Mouse (Mus musculus) heart, adult 8-10 months (tissue): ENCODE measurements at regions not wholly inside any gene's neighbourhood (a gene's known extent, or its start where the extent isn't known, plus 50 kb on each side); places are given as distances from the start of the nearest gene placed in this dataset.
A peak's percentile ranks its signal among the peaks of the same experiment; 100 is the strongest.

ENCODE experiments used
- DNase-seq: peaks from one replicate; pipeline ENCODE4 v3.0.0; 2022; ENCODE audit warnings: low spot score

DNA sequence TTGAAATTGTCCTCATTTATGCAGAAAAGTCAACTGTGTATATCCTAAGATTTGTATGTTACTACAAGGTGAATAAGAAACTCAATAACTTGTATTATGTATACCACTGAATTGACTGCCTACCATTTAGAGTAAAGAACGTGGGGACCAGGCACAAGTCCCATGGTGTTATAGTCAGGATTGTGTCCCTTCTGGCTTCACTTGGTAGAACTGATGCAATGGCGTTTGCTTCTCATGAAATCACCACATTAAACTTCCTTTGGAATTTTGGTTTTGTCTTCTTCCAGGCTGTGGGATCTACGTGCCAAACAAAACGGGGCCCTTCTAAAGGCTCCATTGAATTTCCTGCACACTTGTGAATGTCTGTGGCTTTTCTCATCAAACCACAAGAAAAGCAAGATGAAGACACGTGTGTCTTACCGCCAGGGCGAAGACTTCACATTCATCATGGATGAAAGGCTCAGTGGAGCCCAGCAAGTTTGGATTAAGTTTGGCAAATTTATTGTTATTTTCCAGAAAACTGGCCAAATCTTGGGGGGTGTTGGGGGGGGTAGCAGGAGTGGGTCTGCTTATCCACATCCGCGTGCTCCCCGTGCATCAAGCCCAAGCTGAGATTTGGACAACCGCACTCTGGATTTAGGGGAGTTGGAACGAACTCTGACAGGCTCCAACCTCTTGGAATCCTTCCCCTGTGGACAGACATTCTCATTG, 353.3 kb downstream of the Ankrd50 start:
- no peak for DNase-seq

GRCm38 (mm10) chr3:38130088-38130487, 354.6 kb downstream of the Ankrd50 start:
- DNase-seq = no peak

GRCm38 (mm10) chr3:38129167-38129500, 355.5 kb downstream of the Ankrd50 start:
- DNase-seq = no peak

- peak; percentile 61 for DNase-seq
These were observed 356.0 kb downstream of the Ankrd50 start for GRCm38 (mm10) chr3:38128486-38129166.

DNA sequence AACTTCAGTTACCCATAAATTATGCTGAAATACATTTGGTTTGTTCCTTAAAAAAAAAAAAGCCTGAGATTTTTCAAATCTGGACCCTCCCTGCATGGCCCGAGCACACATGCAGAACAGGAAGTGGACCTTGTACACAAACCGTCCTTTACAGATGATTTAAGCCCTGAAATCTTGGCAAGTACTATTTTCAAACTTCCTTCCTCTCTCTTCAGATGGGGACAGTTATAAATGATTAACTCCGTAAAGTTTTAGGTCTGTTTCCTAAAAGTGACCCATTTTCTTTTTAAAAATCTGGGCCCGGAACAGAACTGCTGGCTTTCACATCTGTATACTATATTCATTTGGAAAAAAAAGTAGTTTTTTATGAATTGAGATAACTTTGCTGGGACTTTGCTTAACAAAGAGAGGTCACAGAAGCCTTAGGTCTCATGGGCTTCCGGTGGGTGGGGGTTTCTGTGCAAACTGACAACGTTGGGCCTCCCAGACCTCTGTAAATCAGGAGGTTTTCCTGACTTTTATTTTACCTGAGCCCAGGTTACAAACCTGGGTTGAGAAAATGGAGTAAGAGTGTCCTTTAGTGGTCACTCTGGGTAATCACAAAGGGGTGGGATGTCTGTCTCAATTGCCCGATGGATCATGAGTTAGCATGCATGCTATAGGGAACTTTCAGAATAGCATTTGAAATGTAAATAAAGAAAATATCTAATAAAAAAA, 368.4 kb downstream of the Ankrd50 start:
- DNase-seq = peak; percentile 36

DNA sequence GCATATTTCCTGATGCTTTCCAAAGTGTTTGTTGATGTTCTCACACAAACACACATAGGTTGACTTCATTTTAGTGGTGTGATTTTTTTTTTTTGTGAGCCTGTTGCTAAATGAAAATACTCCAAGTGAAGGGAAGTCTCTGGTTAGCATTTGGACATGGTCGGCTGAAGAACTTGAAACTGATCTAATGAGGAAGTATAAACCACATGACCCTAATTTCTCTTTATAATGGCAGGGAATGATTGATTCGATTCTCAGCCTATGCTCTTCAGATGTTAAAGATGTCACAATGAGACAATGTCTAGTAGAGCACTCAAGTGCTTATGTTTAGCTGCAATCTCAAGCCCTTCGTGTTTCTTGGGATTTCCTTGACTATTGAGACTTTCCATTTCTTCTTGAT, 372.1 kb downstream of the Ankrd50 start:
- no peak for DNase-seq

DNA sequence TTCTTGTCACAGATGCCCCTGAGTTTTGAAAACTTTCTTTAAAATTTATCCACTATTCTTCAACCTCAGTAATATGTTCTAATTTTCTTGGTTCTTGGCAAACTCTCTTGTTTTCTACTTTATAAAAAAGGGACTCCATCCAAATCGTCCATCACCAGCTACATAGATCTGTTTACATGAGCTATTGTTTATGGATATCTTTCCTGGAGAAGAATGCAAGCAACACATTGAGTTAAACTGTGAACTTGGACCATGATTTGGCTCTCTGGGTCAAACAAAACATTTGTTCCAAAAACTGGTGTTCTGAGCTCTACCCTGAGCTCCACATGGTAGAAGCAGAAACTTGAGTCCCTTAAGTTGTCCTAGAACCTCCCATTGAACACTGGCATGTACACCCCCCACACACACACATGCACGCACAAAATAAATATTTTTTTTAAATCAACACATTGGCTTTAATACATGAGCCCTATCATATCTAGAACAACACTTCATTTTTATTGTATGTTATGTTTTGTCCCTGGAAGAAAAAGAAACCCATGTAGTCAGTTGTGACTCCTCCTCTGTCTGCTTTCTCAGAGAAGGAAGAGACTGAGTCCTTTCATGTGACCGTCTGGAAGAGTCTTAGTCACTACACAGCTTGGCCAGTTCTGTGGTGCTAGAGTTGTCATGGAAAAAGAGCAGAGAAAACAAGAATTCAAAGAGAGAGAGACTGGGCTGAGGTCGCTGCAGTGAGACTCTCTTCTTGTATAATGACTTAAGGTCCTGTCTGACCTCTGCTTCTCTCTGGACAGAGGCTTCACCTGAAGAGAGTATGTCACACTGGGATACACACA, 379.4 kb downstream of the Ankrd50 start:
- DNase-seq = no peak

- no peak for DNase-seq
These were observed 380.1 kb upstream of the Gm5148 start for GRCm38 (mm10) chr3:38104418-38104817.

- no peak for DNase-seq
These were observed 378.7 kb upstream of the Gm5148 start for GRCm38 (mm10) chr3:38102985-38103384.

DNA sequence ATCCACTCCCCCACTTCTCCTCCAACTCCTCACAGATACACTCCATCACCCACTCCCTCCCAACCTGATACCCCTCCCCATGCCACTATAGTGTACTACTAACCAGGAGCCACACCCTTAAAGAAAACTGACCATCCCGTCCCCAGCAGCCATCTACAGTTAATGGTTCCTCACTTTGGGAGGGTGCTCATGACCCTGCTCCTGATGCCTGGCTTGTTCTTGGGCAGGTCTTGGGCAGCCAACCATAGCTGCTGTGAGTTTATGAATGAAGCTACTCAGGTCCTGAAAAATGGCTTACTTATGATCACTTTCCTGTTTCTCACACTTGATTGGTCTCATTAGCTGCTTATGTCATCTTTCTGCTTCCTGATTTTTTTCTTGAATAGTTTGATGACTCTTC, 377.9 kb upstream of the Gm5148 start:
- no peak for DNase-seq

GRCm38 (mm10) chr3:38094370-38094979, 370.2 kb upstream of the Gm5148 start:
- DNase-seq = no peak

GRCm38 (mm10) chr3:38084548-38084947, 360.3 kb upstream of the Gm5148 start:
- DNase-seq = no peak

GRCm38 (mm10) chr3:38082386-38082785, 358.1 kb upstream of the Gm5148 start:
- peak; percentile 21 for DNase-seq

DNA sequence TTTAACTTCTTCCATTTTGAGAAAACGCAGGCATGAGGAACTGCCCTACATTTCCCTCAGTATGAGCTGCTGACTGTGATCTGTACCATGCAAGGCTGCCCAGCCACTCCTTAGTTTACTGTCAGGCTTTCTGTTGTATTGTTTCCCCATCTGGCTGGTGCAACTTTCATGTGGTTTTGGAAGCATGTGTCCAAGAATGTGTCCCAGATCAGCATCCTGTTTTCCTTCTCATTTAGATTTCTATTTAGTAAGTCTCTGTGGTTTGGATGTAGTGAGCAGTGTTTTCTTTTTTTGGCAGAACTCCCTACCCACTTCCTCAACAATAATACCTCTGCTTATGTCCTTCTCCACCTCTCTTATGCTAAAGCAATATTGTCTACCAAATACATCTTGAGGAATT, 352.5 kb upstream of the Gm5148 start:
- peak; percentile 57 for DNase-seq

GRCm38 (mm10) chr3:38073946-38074345, 349.7 kb upstream of the Gm5148 start:
- no peak for DNase-seq

GRCm38 (mm10) chr3:38055627-38056026, 331.3 kb upstream of the Gm5148 start:
- no peak for DNase-seq

DNA sequence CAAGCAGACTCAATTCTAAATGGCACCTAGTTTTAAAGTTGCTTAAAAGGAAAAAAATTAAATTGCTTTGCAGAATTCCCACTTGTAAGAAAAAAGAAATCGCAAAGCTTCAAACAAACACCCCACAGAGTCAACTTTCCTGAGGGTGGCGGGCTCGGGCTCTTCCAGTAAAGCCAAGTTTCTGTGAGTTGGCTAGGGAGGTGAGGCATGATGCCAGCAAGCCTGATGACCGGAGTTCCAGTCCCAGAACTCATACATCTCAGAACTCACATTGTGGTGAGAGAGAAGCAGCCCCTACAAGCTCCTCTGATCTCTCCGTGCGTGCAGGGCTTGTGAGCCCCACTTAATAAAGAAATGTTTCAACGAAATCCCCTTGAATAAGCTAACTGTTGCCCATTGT, 328.7 kb upstream of the Gm5148 start:
- DNase-seq = no peak

DNA sequence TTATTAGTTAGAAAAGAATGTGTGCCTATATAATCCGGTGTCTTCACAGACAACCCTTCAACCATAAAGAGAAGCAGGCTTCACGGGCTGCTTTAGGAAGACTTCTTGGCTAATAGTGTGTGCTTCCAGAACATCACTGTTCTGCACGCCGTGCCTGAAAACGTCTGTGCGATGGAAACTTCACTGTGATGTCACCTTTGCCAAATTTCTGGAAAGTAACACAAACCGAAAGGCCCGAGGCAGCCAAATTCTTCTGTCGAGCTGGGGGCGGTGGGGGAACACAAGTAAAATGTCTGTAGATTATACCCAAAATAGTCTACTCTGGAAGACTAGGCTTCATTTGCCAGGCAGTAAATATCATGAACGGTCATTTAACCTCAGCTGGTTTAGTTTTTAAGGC, 327.5 kb upstream of the Gm5148 start:
- no peak for DNase-seq

DNA sequence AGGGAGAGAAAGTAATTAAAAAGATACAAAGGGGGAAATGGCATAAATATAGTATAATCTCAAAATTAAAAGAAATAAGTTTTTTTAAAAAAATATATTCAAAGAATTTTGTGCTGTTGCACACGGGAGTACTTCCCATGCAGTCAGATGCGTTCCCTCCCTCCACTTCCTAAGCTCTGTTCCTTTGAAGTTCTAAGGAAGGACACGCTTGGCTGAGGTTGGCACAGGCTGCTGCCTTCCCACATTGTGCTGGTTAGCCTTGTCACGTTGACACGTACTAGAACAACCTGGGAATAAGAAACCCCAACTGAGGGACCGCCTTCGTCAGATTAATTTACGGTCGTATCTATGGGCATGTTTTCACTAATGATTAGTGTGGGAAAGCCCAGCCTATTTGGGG, 326.6 kb upstream of the Gm5148 start:
- DNase-seq = no peak

DNA sequence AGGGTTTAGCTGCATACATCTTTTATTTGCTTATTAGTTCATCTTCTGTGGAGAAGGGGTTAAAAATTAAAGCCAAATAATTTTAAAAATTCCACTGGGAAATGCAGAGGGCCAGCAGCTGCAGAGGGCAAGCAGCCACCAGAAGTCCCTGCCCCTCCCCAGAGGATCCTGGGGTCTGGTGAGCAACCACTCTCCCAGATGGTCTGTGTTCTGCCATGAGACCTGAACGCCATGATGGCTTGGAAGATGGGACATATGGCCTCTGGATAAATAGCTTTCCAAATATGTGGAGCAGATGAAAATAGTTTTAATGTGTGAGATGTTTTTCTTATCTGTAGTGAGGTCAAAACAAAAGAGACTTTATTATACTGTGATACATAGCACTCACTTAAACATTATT, 326.1 kb upstream of the Gm5148 start:
- DNase-seq = peak; percentile 20

- DNase-seq = no peak
These were observed 325.0 kb upstream of the Gm5148 start for GRCm38 (mm10) chr3:38049290-38049689.

- no peak for DNase-seq
These were observed 323.2 kb upstream of the Gm5148 start for GRCm38 (mm10) chr3:38047445-38047844.
